Mouse (Mus musculus): Measurements from ENCODE around the gene Map2. TPM values are rescaled to one million over a fixed set of nuclear protein-coding genes. Genes with fewer than 3 reads are reported as not detected.

The Map2 gene
- polyA plus RNA-seq, 1 experiment: not detected

- TF ChIP-seq GATA1 (IDR thresholded peaks at IDR 0.05; ENCODE audit: low read length): no peak
Measured at GRCm38 (mm10) chr1:66386751-66387452, 211.8 kb downstream of the Map2 start.

GRCm38 (mm10) chr1:66388561-66388960 lies 213.5 kb downstream of the Map2 start:
- TF ChIP-seq GATA1 (IDR thresholded peaks at IDR 0.05; ENCODE audit: low read length): no peak

- TF ChIP-seq GATA1 (IDR thresholded peaks at IDR 0.05; ENCODE audit: low read length): no peak
Measured at GRCm38 (mm10) chr1:66394944-66395637, 220.0 kb downstream of the Map2 start.

- TF ChIP-seq GATA1 (IDR thresholded peaks at IDR 0.05; ENCODE audit: low read length): no peak
Measured at GRCm38 (mm10) chr1:66395826-66396225, 220.8 kb downstream of the Map2 start.

- no peak for TF ChIP-seq GATA1 (IDR thresholded peaks at IDR 0.05; ENCODE audit: low read length)
Measured at GRCm38 (mm10) chr1:66401902-66402301, 226.8 kb downstream of the Map2 start.

- no peak for TF ChIP-seq GATA1 (IDR thresholded peaks at IDR 0.05; ENCODE audit: low read length)
Measured at GRCm38 (mm10) chr1:66407270-66407967, 232.3 kb downstream of the Map2 start.

DNA sequence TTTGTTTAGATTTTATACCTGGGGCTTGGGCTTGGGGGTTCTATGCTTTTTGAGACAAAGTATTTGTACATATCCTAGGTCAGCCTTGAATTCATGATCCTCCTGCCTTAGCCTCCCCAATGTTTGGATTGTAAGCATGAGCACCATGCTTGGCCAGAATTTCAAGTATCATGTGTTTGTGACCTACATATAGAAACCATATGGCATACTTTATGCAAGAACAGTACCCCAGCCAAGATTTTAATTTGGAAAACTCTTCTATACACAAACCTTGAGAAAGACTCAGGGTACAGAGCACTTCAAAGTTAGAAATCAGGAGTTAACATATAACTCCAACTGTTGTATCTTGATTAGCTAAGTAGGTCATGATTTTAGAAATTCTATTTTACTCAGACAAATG lies 243.3 kb downstream of the Map2 start:
- no peak for TF ChIP-seq GATA1 (IDR thresholded peaks at IDR 0.05; ENCODE audit: low read length)

- no peak for TF ChIP-seq GATA1 (IDR thresholded peaks at IDR 0.05; ENCODE audit: low read length)
Measured at GRCm38 (mm10) chr1:66426073-66426472, 251.0 kb downstream of the Map2 start.

GRCm38 (mm10) chr1:66430962-66431361 lies 255.9 kb downstream of the Map2 start:
- no peak for TF ChIP-seq GATA1 (IDR thresholded peaks at IDR 0.05; ENCODE audit: low read length)

- no peak for TF ChIP-seq GATA1 (IDR thresholded peaks at IDR 0.05; ENCODE audit: low read length)
Measured at GRCm38 (mm10) chr1:66431472-66431871, 256.4 kb downstream of the Map2 start.

GRCm38 (mm10) chr1:66438069-66438468 lies 263.0 kb downstream of the Map2 start:
- no peak for TF ChIP-seq GATA1 (IDR thresholded peaks at IDR 0.05; ENCODE audit: low read length)

- TF ChIP-seq GATA1 (IDR thresholded peaks at IDR 0.05; ENCODE audit: low read length): no peak
Measured at GRCm38 (mm10) chr1:66442922-66443321, 267.8 kb downstream of the Map2 start.

DNA sequence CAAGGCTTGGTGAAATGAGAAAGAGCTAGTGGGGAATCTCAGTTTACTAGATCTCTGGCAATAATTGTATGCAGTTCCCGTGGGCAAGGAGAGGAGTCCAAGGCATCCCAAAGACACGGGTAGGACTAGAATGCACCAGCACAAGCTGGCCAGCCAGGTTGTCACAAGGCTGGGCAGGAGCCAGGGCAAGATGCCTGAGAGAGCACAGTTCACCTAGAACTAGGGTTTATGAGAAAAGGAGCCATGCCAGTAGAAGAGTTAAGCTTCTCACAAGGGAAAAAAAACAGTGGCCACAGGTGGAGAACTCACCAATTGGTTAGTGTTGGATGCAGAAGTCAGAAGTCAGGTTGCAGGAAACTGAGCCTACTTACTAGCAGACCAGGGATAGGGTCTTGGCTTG lies 274.4 kb downstream of the Map2 start:
- TF ChIP-seq GATA1 (IDR thresholded peaks at IDR 0.05; ENCODE audit: low read length): no peak

DNA sequence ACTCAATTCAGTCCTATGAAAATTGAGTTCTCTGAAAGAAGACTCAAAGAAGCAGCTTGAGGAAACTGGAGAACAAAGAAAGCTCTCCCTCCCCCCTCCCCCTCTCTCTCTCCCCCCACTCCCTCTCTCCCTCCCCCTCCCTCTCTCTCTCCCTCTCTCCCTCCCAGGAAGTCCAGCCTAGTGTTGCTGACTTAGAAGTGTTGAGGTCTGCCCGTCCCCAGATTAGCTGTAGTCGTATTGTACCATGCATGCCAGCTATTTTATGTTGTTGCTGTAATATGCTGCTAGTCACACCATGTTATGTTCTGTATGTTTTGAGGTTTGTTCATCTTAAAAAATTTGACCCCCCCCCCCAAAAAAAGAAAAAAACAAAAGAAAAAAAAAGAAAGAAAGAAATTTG lies 281.5 kb downstream of the Map2 start:
- TF ChIP-seq GATA1 (IDR thresholded peaks at IDR 0.05; ENCODE audit: low read length): no peak

DNA sequence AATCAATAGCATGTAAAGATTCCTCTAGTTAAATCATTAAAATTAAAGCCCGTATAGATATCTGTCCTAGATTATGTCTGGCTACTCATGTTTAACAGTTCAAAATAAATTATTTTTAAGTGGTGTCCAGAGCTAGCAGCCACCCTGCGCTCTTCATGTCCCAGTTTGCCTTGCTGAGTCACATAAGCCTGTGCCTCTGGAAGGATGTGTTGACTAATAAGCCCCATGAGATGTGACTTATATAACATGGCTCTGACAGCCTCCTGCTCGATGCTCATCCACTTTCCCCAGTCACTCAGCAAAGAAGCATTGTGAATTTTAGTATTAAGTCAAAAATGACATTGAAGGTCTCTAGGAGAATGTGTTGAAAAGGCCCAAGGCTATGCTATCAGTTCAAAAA lies 282.7 kb downstream of the Map2 start:
- TF ChIP-seq GATA1 (IDR thresholded peaks at IDR 0.05; ENCODE audit: low read length): no peak

- no peak for TF ChIP-seq GATA1 (IDR thresholded peaks at IDR 0.05; ENCODE audit: low read length)
Measured at GRCm38 (mm10) chr1:66459394-66459793, 284.3 kb downstream of the Map2 start.
